ENCODE assay signal across 8 mouse cellular contexts in genomic region chr12:29290591-29291351, GRCm38 (mm10).
A peak's percentile ranks its signal among the peaks of the same experiment; 100 is the strongest.
DNase-seq lines count a peak whose midpoint lies in the region; ATAC-seq lines count a peak whose summit lies in the region.

No protein-coding gene starts in this region.

- no peaks in the 10 kb centered on the region for H3K4me1 ChIP-seq in intestine, embryonic 16.5 days (ENCODE audit: control insufficient read depth, insufficient read depth, low read length)

- ATAC-seq in intestine, embryonic 16.5 days, result peak; percentile 100

- H3K9ac ChIP-seq in intestine, embryonic 16.5 days (ENCODE audit: low read depth, low read length), result peak overlapping the region; percentile 70

- peak overlapping the region; percentile 47 for H3K4me3 ChIP-seq in intestine, embryonic 16.5 days (ENCODE audit: low read length)

- peak overlapping the region; percentile 71 for H3K4me2 ChIP-seq in intestine, embryonic 16.5 days (ENCODE audit: low read depth, low read length)

- no peaks in the 10 kb centered on the region for H3K27me3 ChIP-seq in intestine, embryonic 16.5 days (replicated peaks; ENCODE audit: control insufficient read depth, insufficient read depth, low read length)

- intact Hi-C loops in left cerebral cortex, postnatal 25 days (cut with DNase I), result loop anchor here (2.0 kb wide), 1 partner anchor 236 kb away; no protein-coding TSS in a partner anchor

- H3K9me3 ChIP-seq in intestine, embryonic 16.5 days (ENCODE audit: control insufficient read depth, low read length), result no peaks in the 10 kb centered on the region

- 6% methylated on average over 23 of the region's 23 CpGs for WGBS in intestine, embryonic 16.5 days

- H3K27ac ChIP-seq in intestine, embryonic 16.5 days (ENCODE audit: low read length), result peak overlapping the region; percentile 76

- peak; percentile 98 for DNase-seq in adrenal gland, adult 8-10 months
- DNase-seq in embryo, embryonic 11.5 days (ENCODE audit: low read depth, low spot score), result peak; percentile 90
- DNase-seq in gonadal fat pad, adult 2 months (ENCODE audit: low read depth), result peak; percentile 85
- peak; percentile 98 to 100 for DNase-seq in left cerebral cortex, postnatal 25 days (ENCODE audit: low spot score in 2 of 2)
- DNase-seq in mesoderm, embryonic 11.5 days (ENCODE audit: low read depth, low spot score), result peak; percentile 97
- peak; percentile 97 for DNase-seq in right cerebral cortex, postnatal 25 days
- DNase-seq in urinary bladder, postnatal 36 days (ENCODE audit: low spot score in 2 of 2), result peak; percentile 91 to 95

- no peaks in the 10 kb centered on the region for H3K36me3 ChIP-seq in intestine, embryonic 16.5 days (ENCODE audit: control insufficient read depth, insufficient read depth, low read length)

Comparison
In these comparisons a context has a peak if more than half of its experiments do, and no peak if none do; other contexts are left out.
1. Peak in every context shown above with its lines: DNase-seq, ATAC-seq, H3K4me3 ChIP-seq and H3K27ac ChIP-seq.